Mouse (Mus musculus): ENCODE measurements around the gene Chrna1. TPM values are rescaled to one million over a fixed set of nuclear protein-coding genes. Genes with fewer than 3 reads are reported as not detected.

Gene Chrna1
- total and polyA plus RNA-seq, 3 experiments = 0.11 TPM; not detected in 2

DNA sequence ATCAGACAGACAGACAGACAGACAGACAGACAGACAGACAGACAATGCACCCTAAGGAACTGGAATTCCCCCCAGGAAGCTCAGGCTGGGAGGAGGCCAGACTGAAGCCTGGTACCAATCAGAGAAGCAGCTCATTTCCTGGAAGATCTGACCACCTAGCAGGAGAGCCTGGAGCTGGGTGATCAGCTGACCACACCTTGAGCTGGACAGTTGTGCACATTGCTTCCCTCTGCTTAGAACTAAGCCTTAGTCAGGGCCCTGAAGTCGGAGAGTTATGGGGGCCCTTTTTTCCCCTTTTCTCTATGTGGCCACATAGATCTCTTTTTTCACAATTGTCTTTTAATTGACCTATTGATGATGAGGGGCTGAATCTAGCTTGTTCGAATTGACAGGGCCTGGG lies 27.0 kb upstream of the Chrna1 start:
- no peak for ATAC-seq (ENCODE audit: extremely low read depth, insufficient number of reproducible peaks, low FRiP score, poor library complexity, severe bottlenecking)

DNA sequence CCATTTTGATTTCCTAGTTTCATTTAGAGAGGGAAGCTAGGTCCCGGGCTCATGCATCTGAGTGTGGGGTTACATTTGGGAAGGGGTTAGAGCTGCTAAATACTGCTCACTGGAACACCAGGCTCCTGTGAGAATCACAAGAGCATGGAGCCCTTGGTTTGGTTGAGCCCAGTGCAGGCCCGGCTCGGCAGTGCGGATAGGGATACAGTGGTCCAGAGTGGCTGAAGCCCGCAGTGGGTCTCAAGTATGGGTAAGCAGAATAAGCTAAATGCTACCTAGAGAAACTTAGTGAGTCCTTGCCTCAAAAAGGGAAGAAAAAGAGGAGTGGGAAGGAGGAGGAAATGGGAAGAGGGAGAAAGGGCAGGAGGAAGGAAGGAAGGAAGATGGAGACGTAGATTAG lies 26.5 kb upstream of the Chrna1 start:
- no peak for DNase-seq (ENCODE audit: low spot score)
- H3K4me3 ChIP-seq (ENCODE audit: low read depth, low read length) = no peak overlapping the region

More for the DNA sequence above, 27.0 kb upstream of the Chrna1 start:
- TF ChIP-seq GATA2 (IDR thresholded peaks at IDR 0.05; ENCODE audit: borderline replicate concordance, low read depth, low read length) (no peak), CTCF (IDR thresholded peaks at IDR 0.05; ENCODE audit: low read depth, low read length) (no peak), POLR2AphosphoS5 (IDR thresholded peaks at IDR 0.05; ENCODE audit: insufficient replicate concordance, low read depth, low read length) (no peak), TAL1 (conservative IDR thresholded peaks at IDR 0.05; ENCODE audit: low read depth, low read length) (no peak), GATA1 (IDR thresholded peaks at IDR 0.05; ENCODE audit: borderline replicate concordance, low read length) (no peak)
- Histone ChIP-seq H3K36me3 (replicated peaks) (no peaks in the 10 kb centered on the region), H3K27me3 (ENCODE audit: insufficient read depth, low read length) (peaks cover 11% of the 10 kb centered on the region), H3K9me3 (replicated peaks) (no peaks in the 10 kb centered on the region), H3K4me3 (ENCODE audit: low read depth, low read length) (no peak overlapping the region), H3K4me1 (ENCODE audit: insufficient read depth, low read depth, low read length) (no peaks in the 10 kb centered on the region)
- no peak for DNase-seq (ENCODE audit: low spot score)

DNA sequence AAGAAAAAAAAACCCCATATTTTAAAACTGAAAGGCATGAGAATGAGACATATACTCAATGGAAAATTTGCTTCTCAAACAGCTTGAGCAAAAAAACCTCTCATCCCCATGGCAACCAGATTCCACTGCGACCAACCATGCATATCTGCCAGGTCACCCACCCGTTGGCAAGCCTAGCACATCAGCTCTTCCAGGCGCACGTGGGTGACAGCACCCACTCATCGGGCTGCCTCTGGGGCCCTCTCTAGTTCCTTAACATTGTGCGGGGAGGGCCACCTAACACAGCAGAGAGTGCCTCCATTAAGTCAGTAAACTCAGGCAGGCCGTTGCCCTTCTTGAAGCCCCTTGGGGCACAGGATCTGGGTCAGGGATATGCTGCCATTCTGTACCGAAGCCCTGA lies 24.9 kb upstream of the Chrna1 start:
- Histone ChIP-seq H3K9me3 (replicated peaks) (no peaks in the 10 kb centered on the region), H3K4me1 (ENCODE audit: insufficient read depth, low read depth, low read length) (no peaks in the 10 kb centered on the region), H3K36me3 (replicated peaks) (no peaks in the 10 kb centered on the region), H3K27me3 (ENCODE audit: insufficient read depth, low read length) (peaks cover 11% of the 10 kb centered on the region), H3K4me3 (ENCODE audit: low read depth, low read length) (no peak overlapping the region)
- ATAC-seq (ENCODE audit: extremely low read depth, insufficient number of reproducible peaks, low FRiP score, poor library complexity, severe bottlenecking) (no peak), DNase-seq (ENCODE audit: low spot score) (no peak)
- TF ChIP-seq TAL1 (conservative IDR thresholded peaks at IDR 0.05; ENCODE audit: low read depth, low read length) (no peak), GATA1 (IDR thresholded peaks at IDR 0.05; ENCODE audit: borderline replicate concordance, low read length) (no peak), POLR2AphosphoS5 (IDR thresholded peaks at IDR 0.05; ENCODE audit: insufficient replicate concordance, low read depth, low read length) (no peak), GATA2 (IDR thresholded peaks at IDR 0.05; ENCODE audit: borderline replicate concordance, low read depth, low read length) (no peak), CTCF (IDR thresholded peaks at IDR 0.05; ENCODE audit: low read depth, low read length) (no peak)

More for the DNA sequence above, 26.5 kb upstream of the Chrna1 start:
- no peak for ATAC-seq (ENCODE audit: extremely low read depth, insufficient number of reproducible peaks, low FRiP score, poor library complexity, severe bottlenecking)
- no peaks in the 10 kb centered on the region for H3K4me1 ChIP-seq (ENCODE audit: insufficient read depth, low read depth, low read length)
- no peaks in the 10 kb centered on the region for H3K36me3 ChIP-seq (replicated peaks)
- no peaks in the 10 kb centered on the region for H3K9me3 ChIP-seq (replicated peaks)
- no peak for TF ChIP-seq GATA2 (IDR thresholded peaks at IDR 0.05; ENCODE audit: borderline replicate concordance, low read depth, low read length)
- no peak for TF ChIP-seq GATA1 (IDR thresholded peaks at IDR 0.05; ENCODE audit: borderline replicate concordance, low read length)
- TF ChIP-seq TAL1 (conservative IDR thresholded peaks at IDR 0.05; ENCODE audit: low read depth, low read length) = no peak
- TF ChIP-seq CTCF (IDR thresholded peaks at IDR 0.05; ENCODE audit: low read depth, low read length) = no peak
- TF ChIP-seq POLR2AphosphoS5 (IDR thresholded peaks at IDR 0.05; ENCODE audit: insufficient replicate concordance, low read depth, low read length) = no peak
- peaks cover 11% of the 10 kb centered on the region for H3K27me3 ChIP-seq (ENCODE audit: insufficient read depth, low read length)

DNA sequence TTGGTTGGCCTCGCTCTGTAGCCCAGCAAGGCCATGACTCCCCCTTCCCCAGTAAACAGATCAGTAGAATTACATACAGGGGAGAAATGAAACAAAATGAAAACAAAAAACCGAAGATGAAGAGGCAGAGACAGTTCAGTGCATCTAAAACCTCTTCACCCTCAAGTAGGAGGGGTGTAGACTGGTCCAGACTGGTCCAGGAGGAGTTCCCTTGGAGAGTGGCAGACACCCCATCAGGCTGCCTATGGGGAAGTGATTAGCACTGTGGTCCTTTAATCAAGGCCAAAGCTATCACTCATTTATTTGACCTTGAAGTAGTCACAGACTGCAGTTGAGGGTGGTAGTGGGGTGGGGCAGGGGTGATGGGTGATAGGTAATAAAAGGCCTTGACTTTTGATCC lies 24.4 kb upstream of the Chrna1 start:
- no peak for ATAC-seq (ENCODE audit: extremely low read depth, insufficient number of reproducible peaks, low FRiP score, poor library complexity, severe bottlenecking)
- TF ChIP-seq GATA1 (IDR thresholded peaks at IDR 0.05; ENCODE audit: borderline replicate concordance, low read length) (no peak), TAL1 (conservative IDR thresholded peaks at IDR 0.05; ENCODE audit: low read depth, low read length) (no peak), POLR2AphosphoS5 (IDR thresholded peaks at IDR 0.05; ENCODE audit: insufficient replicate concordance, low read depth, low read length) (no peak), GATA2 (IDR thresholded peaks at IDR 0.05; ENCODE audit: borderline replicate concordance, low read depth, low read length) (no peak), CTCF (IDR thresholded peaks at IDR 0.05; ENCODE audit: low read depth, low read length) (no peak)

DNA sequence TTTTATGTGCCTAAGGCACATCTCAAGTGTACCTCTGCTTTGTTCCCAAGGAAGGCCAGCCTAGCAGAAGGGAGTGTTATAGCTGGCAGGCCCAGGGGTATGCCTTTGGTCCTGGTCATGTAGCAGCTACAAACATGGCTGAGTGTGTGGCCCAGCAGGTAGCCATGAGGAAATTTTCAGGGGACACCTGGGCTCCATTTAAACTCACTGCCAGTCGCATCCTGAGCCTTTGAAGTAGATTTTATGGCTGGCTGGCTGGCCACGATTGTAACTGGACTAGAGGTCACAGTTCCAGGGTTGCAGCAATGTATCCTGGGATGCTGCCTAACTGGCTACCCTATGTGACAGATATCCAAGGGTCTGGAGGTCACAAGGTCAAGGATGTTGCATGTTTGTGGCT lies 20.5 kb upstream of the Chrna1 start:
- no peak overlapping the region for H3K4me3 ChIP-seq (ENCODE audit: low read depth, low read length)

More for the DNA sequence above, 24.4 kb upstream of the Chrna1 start:
- Histone ChIP-seq H3K4me1 (ENCODE audit: insufficient read depth, low read depth, low read length) (no peaks in the 10 kb centered on the region), H3K9me3 (replicated peaks) (no peaks in the 10 kb centered on the region), H3K36me3 (replicated peaks) (no peaks in the 10 kb centered on the region), H3K4me3 (ENCODE audit: low read depth, low read length) (no peak overlapping the region), H3K27me3 (ENCODE audit: insufficient read depth, low read length) (peaks cover 7% of the 10 kb centered on the region; the same call in 1 of the 2 replicates)
- no peak for DNase-seq (ENCODE audit: low spot score)

DNA sequence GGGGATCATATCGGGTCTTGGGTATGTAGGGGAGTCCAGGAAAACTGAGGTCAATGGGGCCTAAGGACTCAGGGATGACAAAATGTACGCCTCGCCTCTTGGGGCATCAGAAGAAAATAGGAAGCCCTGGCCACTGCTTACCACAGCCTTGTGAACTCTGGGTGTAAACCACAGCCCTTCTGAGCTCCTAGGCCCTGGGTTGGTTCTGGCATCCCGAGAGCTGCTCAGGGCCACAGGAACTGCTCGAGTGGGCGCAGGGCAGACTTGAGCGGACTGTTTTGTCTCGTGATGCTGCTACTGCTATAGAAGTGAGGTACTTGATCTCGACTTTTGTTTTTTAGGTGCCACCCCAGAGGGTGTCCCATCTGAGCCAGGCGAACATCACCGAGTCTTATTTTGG lies 17.6 kb upstream of the Chrna1 start:
- Histone ChIP-seq H3K36me3 (replicated peaks) (no peaks in the 10 kb centered on the region), H3K27me3 (ENCODE audit: insufficient read depth, low read length) (no peaks in the 10 kb centered on the region), H3K9me3 (replicated peaks) (no peaks in the 10 kb centered on the region), H3K4me3 (ENCODE audit: low read depth, low read length) (no peak overlapping the region), H3K4me1 (ENCODE audit: insufficient read depth, low read depth, low read length) (no peaks in the 10 kb centered on the region)
- ATAC-seq (ENCODE audit: extremely low read depth, insufficient number of reproducible peaks, low FRiP score, poor library complexity, severe bottlenecking) = no peak
- DNase-seq (ENCODE audit: low spot score) = no peak
- TF ChIP-seq CTCF (IDR thresholded peaks at IDR 0.05; ENCODE audit: low read depth, low read length) = no peak
- TF ChIP-seq TAL1 (conservative IDR thresholded peaks at IDR 0.05; ENCODE audit: low read depth, low read length) = no peak

More for the DNA sequence above, 20.5 kb upstream of the Chrna1 start:
- Histone ChIP-seq H3K4me1 (ENCODE audit: insufficient read depth, low read depth, low read length) (no peaks in the 10 kb centered on the region), H3K27me3 (ENCODE audit: insufficient read depth, low read length) (no peaks in the 10 kb centered on the region), H3K36me3 (replicated peaks) (no peaks in the 10 kb centered on the region), H3K9me3 (replicated peaks) (no peaks in the 10 kb centered on the region)
- DNase-seq (ENCODE audit: low spot score) = no peak
- no peak for ATAC-seq (ENCODE audit: extremely low read depth, insufficient number of reproducible peaks, low FRiP score, poor library complexity, severe bottlenecking)
- no peak for TF ChIP-seq TAL1 (conservative IDR thresholded peaks at IDR 0.05; ENCODE audit: low read depth, low read length)
- TF ChIP-seq POLR2AphosphoS5 (IDR thresholded peaks at IDR 0.05; ENCODE audit: insufficient replicate concordance, low read depth, low read length) = no peak
- no peak for TF ChIP-seq CTCF (IDR thresholded peaks at IDR 0.05; ENCODE audit: low read depth, low read length)
- no peak for TF ChIP-seq GATA1 (IDR thresholded peaks at IDR 0.05; ENCODE audit: borderline replicate concordance, low read length)
- TF ChIP-seq GATA2 (IDR thresholded peaks at IDR 0.05; ENCODE audit: borderline replicate concordance, low read depth, low read length) = no peak
